Mouse (Mus musculus): ENCODE results near the gene Iqcd. TPM values are rescaled to one million over a fixed set of nuclear protein-coding genes. Genes with fewer than 3 reads are reported as not detected.

Iqcd gene
- polyA plus RNA-seq, 1 experiment, result 0.33 TPM

DNA sequence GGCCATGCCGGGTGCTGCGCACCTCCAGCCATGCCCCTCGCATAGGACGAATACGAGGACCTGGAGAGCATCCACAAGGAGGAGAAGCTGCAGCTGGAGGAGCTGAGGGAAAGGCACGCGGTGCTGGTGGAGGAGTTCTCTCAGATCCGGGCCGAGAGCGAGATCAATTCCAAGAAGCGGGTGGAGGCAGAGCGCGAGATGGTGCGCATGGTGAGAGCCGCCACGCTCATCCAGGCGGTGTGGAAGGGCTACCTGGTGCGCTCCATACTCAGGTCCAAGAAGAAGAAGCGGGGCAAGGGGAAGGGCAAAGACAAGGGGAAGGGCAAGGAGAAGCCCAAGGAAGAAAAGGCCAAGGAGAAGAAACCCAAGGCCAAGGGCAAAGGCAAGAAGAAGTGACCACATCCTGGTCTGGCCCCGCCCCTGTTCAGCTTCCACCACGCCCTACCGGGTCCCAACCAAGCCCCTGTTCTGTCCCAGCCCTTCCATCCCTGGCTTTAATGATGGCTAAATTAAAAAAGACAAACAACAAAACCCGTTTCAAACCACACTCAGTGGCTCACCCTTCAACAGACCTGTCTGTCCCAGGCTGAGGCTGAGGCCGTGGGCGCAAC is 17.9 kb downstream of the Iqcd start:
- Histone ChIP-seq H3K79me3 (ENCODE audit: low read depth) (peaks cover 2% of the 10 kb centered on the region), H3K4me3 (ENCODE audit: insufficient read depth, poor library complexity, severe bottlenecking) (no peak overlapping the region), H3K36me3 (ENCODE audit: control insufficient read depth, insufficient read depth) (no peaks in the 10 kb centered on the region), H3K27me3 (ENCODE audit: control insufficient read depth, insufficient read depth, insufficient read length) (no peaks in the 10 kb centered on the region), H3ac (ENCODE audit: control insufficient read depth, insufficient read length, low read depth) (no peak overlapping the region), H3K79me2 (ENCODE audit: control insufficient read depth, insufficient read depth) (peaks cover 9% of the 10 kb centered on the region)
- TF ChIP-seq CTCF (IDR thresholded peaks at IDR 0.05; ENCODE audit: control insufficient read depth, insufficient read depth, insufficient read length), result no peak
- TF ChIP-seq MYOG (IDR thresholded peaks at IDR 0.05; ENCODE audit: control insufficient read depth, extremely low read depth, insufficient read length), result no peak
- no peak for TF ChIP-seq FOSL1 (IDR thresholded peaks at IDR 0.05; ENCODE audit: insufficient read depth, low read length, poor library complexity, severe bottlenecking)
- TF ChIP-seq CEBPB (IDR thresholded peaks at IDR 0.05; ENCODE audit: low read depth), result no peak
- TF ChIP-seq MAX (IDR thresholded peaks at IDR 0.05), result no peak
- no peak for TF ChIP-seq MYOD1 (IDR thresholded peaks at IDR 0.05; ENCODE audit: control insufficient read depth, insufficient read length, low read depth)
- TF ChIP-seq USF1 (IDR thresholded peaks at IDR 0.05; ENCODE audit: low read depth), result no peak

DNA sequence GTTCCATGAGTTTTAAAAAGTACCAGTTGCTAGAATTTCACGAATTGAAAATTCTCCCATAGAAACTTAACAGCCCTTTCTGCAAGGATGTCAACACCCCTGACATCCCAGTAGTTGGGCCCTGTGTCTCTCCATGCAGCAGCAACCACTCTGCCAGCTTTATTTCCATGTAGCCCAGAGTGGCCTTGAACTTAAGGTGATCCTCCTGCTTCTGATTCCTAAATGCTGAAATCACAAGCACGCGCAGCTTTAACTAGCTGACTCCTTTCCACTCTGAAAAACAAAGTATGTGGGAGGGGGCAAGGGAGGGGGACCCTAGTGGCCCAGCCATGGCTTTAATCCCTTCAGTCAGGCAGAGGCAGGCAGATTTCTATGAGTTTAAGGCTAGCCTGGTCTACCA is 18.5 kb downstream of the Iqcd start:
- Histone ChIP-seq H3K27me3 (ENCODE audit: control insufficient read depth, insufficient read depth, insufficient read length) (no peaks in the 10 kb centered on the region), H3ac (ENCODE audit: control insufficient read depth, insufficient read length, low read depth) (no peak overlapping the region), H3K79me2 (ENCODE audit: control insufficient read depth, insufficient read depth) (peaks cover 15% of the 10 kb centered on the region), H3K4me3 (ENCODE audit: insufficient read depth, poor library complexity, severe bottlenecking) (no peak overlapping the region), H3K79me3 (ENCODE audit: low read depth) (peaks cover 2% of the 10 kb centered on the region), H3K36me3 (ENCODE audit: control insufficient read depth, insufficient read depth) (no peaks in the 10 kb centered on the region)
- TF ChIP-seq FOSL1 (IDR thresholded peaks at IDR 0.05; ENCODE audit: insufficient read depth, low read length, poor library complexity, severe bottlenecking) (no peak), MYOD1 (IDR thresholded peaks at IDR 0.05; ENCODE audit: control insufficient read depth, insufficient read length, low read depth) (no peak), USF1 (IDR thresholded peaks at IDR 0.05; ENCODE audit: low read depth) (no peak), CTCF (IDR thresholded peaks at IDR 0.05; ENCODE audit: control insufficient read depth, insufficient read depth, insufficient read length) (no peak), MAX (IDR thresholded peaks at IDR 0.05) (no peak), CEBPB (IDR thresholded peaks at IDR 0.05; ENCODE audit: low read depth) (no peak), MYOG (IDR thresholded peaks at IDR 0.05; ENCODE audit: control insufficient read depth, extremely low read depth, insufficient read length) (no peak)

DNA sequence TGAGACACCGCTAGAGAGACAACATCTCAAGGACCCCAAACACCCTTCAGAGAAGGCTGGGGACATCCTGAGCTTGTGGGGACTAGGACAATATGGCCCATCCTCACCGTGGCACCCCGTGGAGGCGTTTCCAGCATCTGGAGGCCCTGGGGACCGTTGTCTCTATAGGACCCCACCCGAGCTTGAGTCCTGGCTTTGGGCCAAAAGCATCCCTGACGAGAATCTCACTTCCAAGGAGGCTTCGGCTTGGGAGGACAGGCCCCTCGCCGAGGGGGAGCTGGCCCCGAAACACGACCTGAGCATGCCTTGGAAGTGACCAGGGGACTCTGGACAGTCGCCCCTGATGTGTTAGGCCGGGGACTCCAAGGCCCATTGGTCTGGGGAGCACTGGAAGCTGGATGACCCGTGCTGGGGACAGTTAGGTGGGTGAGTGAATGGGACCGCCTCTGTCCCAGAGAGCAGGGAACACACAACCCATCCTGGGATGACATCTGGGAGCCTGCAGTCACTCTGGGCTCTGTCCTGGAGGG is 20.5 kb downstream of the Iqcd start:
- no peaks in the 10 kb centered on the region for H3K36me3 ChIP-seq (ENCODE audit: control insufficient read depth, insufficient read depth)
- no peak overlapping the region for H3K4me3 ChIP-seq (ENCODE audit: insufficient read depth, poor library complexity, severe bottlenecking)
- TF ChIP-seq CTCF (IDR thresholded peaks at IDR 0.05; ENCODE audit: control insufficient read depth, insufficient read depth, insufficient read length), result no peak
- no peak for TF ChIP-seq MAX (IDR thresholded peaks at IDR 0.05)
- TF ChIP-seq CEBPB (IDR thresholded peaks at IDR 0.05; ENCODE audit: low read depth), result no peak
- no peak for TF ChIP-seq FOSL1 (IDR thresholded peaks at IDR 0.05; ENCODE audit: insufficient read depth, low read length, poor library complexity, severe bottlenecking)
- TF ChIP-seq MYOG (IDR thresholded peaks at IDR 0.05; ENCODE audit: control insufficient read depth, extremely low read depth, insufficient read length), result no peak
- no peak overlapping the region for H3ac ChIP-seq (ENCODE audit: control insufficient read depth, insufficient read length, low read depth)
- peaks cover 11% of the 10 kb centered on the region for H3K79me3 ChIP-seq (ENCODE audit: low read depth)
- H3K27me3 ChIP-seq (ENCODE audit: control insufficient read depth, insufficient read depth, insufficient read length), result no peaks in the 10 kb centered on the region
- H3K79me2 ChIP-seq (ENCODE audit: control insufficient read depth, insufficient read depth), result peaks cover 27% of the 10 kb centered on the region

DNA sequence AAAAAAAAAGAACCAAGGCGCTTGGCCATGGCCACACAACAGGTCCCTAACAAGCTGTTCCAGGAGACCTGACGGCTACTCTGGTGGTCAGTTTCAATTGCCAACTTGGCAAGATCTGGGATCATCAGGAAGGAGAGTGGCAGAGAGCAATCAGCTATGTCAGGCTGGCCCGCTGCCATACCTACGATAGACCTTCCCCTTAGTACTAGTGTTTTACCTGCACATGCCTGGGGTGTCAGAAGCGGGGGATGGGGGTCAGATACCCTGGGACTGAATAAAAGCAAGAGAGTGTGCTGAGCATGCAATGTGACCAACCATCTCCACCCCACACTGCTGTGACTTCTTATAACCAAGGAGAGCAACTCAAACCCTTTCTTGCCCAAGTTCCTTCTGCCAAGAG is 22.1 kb downstream of the Iqcd start:
- Histone ChIP-seq H3K27me3 (ENCODE audit: control insufficient read depth, insufficient read depth, insufficient read length) (no peaks in the 10 kb centered on the region), H3K4me3 (ENCODE audit: insufficient read depth, poor library complexity, severe bottlenecking) (no peak overlapping the region)
- TF ChIP-seq MYOD1 (IDR thresholded peaks at IDR 0.05; ENCODE audit: control insufficient read depth, insufficient read length, low read depth) (no peak), CTCF (IDR thresholded peaks at IDR 0.05; ENCODE audit: control insufficient read depth, insufficient read depth, insufficient read length) (no peak), FOSL1 (IDR thresholded peaks at IDR 0.05; ENCODE audit: insufficient read depth, low read length, poor library complexity, severe bottlenecking) (no peak), USF1 (IDR thresholded peaks at IDR 0.05; ENCODE audit: low read depth) (no peak), MAX (IDR thresholded peaks at IDR 0.05) (no peak), CEBPB (IDR thresholded peaks at IDR 0.05; ENCODE audit: low read depth) (no peak), MYOG (IDR thresholded peaks at IDR 0.05; ENCODE audit: control insufficient read depth, extremely low read depth, insufficient read length) (no peak)

DNA sequence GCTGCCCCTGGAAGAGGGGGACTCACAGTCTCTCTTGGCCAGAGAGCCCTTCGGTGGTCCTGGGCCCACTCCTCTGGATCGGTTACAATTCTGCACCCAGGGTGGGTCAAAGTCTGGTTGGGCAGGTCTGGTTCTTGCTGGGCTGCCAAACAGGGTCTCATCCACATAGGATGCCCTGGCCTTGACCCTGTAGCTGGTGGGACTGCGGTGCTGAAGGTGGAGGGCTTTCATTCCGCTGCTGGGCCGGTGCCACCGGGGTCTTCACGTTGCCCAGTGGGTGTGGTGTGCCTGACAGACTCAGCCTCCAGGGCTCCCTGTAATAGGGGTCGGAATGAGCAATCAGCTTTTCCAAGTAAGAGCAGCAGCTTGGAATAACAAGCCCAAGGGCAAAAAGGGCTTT is 22.6 kb downstream of the Iqcd start:
- TF ChIP-seq USF1 (IDR thresholded peaks at IDR 0.05; ENCODE audit: low read depth), result no peak
- H3K36me3 ChIP-seq (ENCODE audit: control insufficient read depth, insufficient read depth), result no peaks in the 10 kb centered on the region
- peaks cover 32% of the 10 kb centered on the region for H3K79me3 ChIP-seq (ENCODE audit: low read depth)
- H3K4me3 ChIP-seq (ENCODE audit: insufficient read depth, poor library complexity, severe bottlenecking), result peak overlapping the region; percentile 51
- peak overlapping the region; percentile 64 for H3ac ChIP-seq (ENCODE audit: control insufficient read depth, insufficient read length, low read depth)
- peaks cover 48% of the 10 kb centered on the region for H3K79me2 ChIP-seq (ENCODE audit: control insufficient read depth, insufficient read depth)
- no peaks in the 10 kb centered on the region for H3K27me3 ChIP-seq (ENCODE audit: control insufficient read depth, insufficient read depth, insufficient read length)

More for the DNA sequence above, 22.1 kb downstream of the Iqcd start:
- Histone ChIP-seq H3K79me2 (ENCODE audit: control insufficient read depth, insufficient read depth) (peaks cover 43% of the 10 kb centered on the region), H3K36me3 (ENCODE audit: control insufficient read depth, insufficient read depth) (no peaks in the 10 kb centered on the region), H3K79me3 (ENCODE audit: low read depth) (peaks cover 27% of the 10 kb centered on the region), H3ac (ENCODE audit: control insufficient read depth, insufficient read length, low read depth) (no peak overlapping the region)

DNA sequence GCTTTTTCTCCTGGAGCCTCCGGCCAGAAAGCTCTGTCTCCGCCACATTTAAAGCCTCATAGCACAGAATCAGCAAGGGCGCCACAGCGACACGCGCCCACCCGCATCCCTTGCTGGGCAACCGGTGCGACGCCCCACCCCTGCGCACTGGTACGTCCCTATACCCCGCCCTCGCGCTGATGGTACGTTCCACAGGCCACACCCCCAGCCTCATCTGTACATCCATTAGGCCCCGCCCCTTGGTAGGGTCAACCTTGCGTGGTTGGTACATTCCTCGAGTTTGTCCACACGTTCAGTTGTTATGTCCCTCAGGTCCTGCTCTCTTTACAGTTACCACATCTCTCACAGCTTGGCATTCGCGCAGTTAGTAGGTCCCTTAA is 23.6 kb downstream of the Iqcd start, which contains the start of the genes Rita1 and Ddx54:
Rita1 (minus strand) TSS at position 148 of the 380 bp plus-strand sequence.
Ddx54 (plus strand) TSS at position 298 of the 380 bp plus-strand sequence.
- H3K4me3 ChIP-seq (ENCODE audit: insufficient read depth, poor library complexity, severe bottlenecking), result peak within 1 kb of the TSS; percentile 65
- H3ac ChIP-seq (ENCODE audit: control insufficient read depth, insufficient read length, low read depth), result peak within 1 kb of the TSS; percentile 99
- H3K79me3 ChIP-seq (ENCODE audit: low read depth), result peaks cover 33% of the 10 kb centered on the region
- peaks cover 58% of the 10 kb centered on the region for H3K79me2 ChIP-seq (ENCODE audit: control insufficient read depth, insufficient read depth)
- no peaks in the 10 kb centered on the region for H3K36me3 ChIP-seq (ENCODE audit: control insufficient read depth, insufficient read depth)
- no peaks in the 10 kb centered on the region for H3K27me3 ChIP-seq (ENCODE audit: control insufficient read depth, insufficient read depth, insufficient read length)
- no peak for TF ChIP-seq MYOG (IDR thresholded peaks at IDR 0.05; ENCODE audit: control insufficient read depth, extremely low read depth, insufficient read length)
- TF ChIP-seq CEBPB (IDR thresholded peaks at IDR 0.05; ENCODE audit: low read depth), result no peak
- TF ChIP-seq CTCF (IDR thresholded peaks at IDR 0.05; ENCODE audit: control insufficient read depth, insufficient read depth, insufficient read length), result no peak
- no peak for TF ChIP-seq USF1 (IDR thresholded peaks at IDR 0.05; ENCODE audit: low read depth)
- TF ChIP-seq MAX (IDR thresholded peaks at IDR 0.05), result no peak
- TF ChIP-seq MYOD1 (IDR thresholded peaks at IDR 0.05; ENCODE audit: control insufficient read depth, insufficient read length, low read depth), result no peak
- TF ChIP-seq FOSL1 (IDR thresholded peaks at IDR 0.05; ENCODE audit: insufficient read depth, low read length, poor library complexity, severe bottlenecking), result no peak
